Mouse (Mus musculus): ENCODE results near the gene Slc20a1.

Slc20a1 gene

GRCm38 (mm10) chr2:129252836-129253630 is 54.5 kb downstream of the Slc20a1 start:
- no peak for DNase-seq (ENCODE audit: low read depth, low spot score)

- DNase-seq (ENCODE audit: low read depth, low spot score), result no peak
Observed at GRCm38 (mm10) chr2:129253631-129253970, 55.0 kb downstream of the Slc20a1 start.

- DNase-seq (ENCODE audit: low read depth, low spot score), result no peak
Observed at GRCm38 (mm10) chr2:129254076-129254475, 55.5 kb downstream of the Slc20a1 start.

GRCm38 (mm10) chr2:129256006-129256405 is 57.4 kb downstream of the Slc20a1 start:
- no peak for DNase-seq (ENCODE audit: low read depth, low spot score)

GRCm38 (mm10) chr2:129258056-129258455 is 59.5 kb downstream of the Slc20a1 start:
- no peak for DNase-seq (ENCODE audit: low read depth, low spot score)

GRCm38 (mm10) chr2:129258475-129259211 is 60.1 kb downstream of the Slc20a1 start:
- DNase-seq (ENCODE audit: low read depth, low spot score), result peak; percentile 62

- DNase-seq (ENCODE audit: low read depth, low spot score), result no peak
Observed at GRCm38 (mm10) chr2:129260646-129261045, 62.1 kb downstream of the Slc20a1 start.
